Mouse (Mus musculus) left cerebral cortex, postnatal 4 days (tissue): Measurements from ENCODE around the gene Slc2a1. TPM values are rescaled to one million over a fixed set of nuclear protein-coding genes. Genes with fewer than 3 reads are reported as not detected.

Experiments used
- DNase-seq: peaks from one replicate; pipeline ENCODE4 v3.0.0-alpha.2; 2022
- intact Hi-C: fragments of 180-260 bp; cut with DNase I; formaldehyde crosslinking; loops from one replicate; pipeline ENCODE4 v1.15.1; 2025
- total RNA-seq, 2 experiments: library from RNA; stranded (reverse); gene quantifications; 2 replicates each; pipeline ENCODE4 v1.2.3; 2021

Slc2a1 gene
- total RNA-seq, 2 experiments from 2014 or later = 33.5 to 34.1 TPM

DNA sequence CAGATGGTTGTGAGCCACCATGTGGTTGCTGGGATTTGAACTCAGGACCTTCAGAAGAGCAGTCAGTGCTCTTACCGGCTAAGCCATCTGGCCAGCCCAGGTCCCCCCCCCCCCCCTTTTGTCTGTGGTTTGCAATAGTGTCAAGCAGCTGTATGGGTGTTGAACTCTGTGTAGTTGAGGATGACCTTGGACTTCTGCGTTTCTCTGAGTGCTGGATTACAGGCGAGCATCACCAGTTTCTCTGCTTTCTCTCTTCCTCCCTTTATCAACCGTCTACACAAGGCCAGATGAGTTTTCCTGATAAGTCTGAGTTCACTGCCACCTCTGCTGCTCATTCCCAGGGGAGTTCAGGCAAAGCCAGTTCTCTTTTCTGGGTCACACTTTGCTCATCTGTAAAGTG lies 11.1 kb upstream of the Slc2a1 start:
- intact Hi-C loops = no loop called here
- no peak for DNase-seq

DNA sequence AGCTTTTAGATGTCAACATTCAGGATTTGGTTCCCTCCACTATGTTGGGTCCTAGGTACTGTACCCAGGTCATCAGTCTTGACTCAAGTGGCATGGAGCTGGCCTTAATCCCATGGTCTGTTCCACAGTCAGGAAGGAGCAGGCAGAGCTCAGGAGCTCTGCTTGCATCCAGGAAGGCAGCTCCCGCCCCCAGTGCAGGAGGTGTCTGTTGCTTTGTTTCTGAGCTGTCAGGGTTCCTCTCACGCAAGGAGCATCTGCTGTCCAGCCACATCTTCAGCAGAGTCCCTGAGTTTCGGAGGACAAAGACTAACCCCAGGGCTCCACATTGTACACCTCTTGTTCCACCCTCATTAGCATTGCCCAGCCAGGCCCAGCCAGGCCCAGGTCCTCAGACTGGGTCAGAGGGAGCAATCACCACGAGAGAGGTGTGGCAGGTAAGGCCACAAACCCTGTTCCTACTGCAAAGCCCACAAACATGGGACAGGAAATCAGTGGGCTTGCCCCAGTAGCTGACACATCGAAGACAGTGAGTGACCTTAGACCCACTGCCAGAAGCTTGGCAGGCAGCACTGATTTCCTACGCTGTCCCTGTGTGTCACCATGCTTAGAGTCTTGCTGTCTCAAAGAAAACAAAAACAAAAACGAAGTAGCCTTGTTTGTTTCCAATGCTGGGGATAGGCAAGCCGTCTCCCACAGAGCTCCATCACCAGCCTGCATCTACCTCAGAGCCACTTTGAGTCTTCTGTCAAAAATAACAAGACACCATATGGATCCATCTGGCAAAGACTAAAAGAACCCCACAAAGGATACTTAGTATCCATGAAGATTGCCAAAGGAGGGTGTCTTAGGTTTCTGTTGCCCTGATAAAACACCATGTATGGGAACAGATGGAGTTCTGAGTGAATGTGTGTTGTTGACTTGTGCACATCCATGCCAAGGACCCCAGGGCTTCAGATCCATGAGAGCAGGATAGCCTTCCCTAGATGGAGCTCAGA lies 10.0 kb upstream of the Slc2a1 start:
- no peak for DNase-seq
- intact Hi-C loops = no loop called here

DNA sequence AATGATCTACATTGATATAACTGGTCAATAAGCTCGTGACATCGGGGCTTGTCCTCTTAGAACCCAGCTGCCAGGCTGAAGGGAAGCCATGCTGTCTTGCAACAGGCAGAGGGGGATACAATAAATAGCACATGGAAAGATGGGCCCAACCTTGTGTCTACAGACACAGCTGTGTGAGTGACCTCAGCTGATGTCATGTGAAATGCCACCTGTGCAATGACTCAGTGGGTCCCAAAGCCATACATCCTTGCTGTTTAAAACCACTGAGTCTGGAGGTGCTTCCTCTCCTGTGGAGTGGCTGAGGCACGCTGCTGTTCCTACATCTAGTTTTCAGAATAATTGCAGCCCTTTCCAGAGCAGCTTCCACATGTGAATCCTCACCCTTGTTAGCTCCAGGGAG lies 7.1 kb upstream of the Slc2a1 start:
- intact Hi-C loops = no loop called here
- DNase-seq = no peak

DNA sequence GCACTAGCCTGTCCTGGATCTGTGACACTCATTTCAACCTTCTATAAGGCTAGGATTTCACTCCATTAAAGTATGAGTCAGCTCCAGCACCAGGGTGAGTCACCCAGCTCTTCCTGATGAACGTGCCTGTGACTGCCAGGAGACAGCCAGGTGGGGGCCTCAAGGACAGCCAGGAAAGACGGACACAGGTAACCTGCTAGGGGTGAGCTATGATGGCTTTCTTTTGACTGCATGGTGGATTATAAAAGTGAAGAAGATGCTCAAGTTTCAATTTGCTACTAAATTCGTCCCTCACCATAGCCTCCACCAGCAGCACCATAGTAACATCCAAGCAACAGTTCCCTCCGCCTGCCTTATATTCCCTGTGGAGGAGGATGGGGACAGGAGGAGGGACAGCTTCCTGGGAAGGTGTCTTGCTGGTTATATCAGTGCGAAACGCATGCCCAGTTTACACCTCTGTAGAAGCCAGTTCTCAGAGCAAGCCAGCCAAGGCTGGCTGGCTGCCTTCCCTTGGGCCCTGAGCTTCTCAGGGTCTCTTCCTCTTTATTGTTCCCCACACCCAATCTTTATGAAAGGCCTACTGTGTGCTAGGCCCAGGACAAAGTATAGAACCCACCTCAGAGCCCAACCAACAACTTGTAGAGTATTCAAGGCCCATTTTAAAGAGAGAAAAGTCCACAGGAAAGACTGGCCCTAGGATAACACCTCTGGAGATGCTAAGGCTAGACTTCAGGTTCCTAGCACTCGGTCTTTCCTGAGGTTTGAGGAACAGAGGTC lies 6.0 kb upstream of the Slc2a1 start:
- intact Hi-C loops = no loop called here
- DNase-seq = no peak

DNA sequence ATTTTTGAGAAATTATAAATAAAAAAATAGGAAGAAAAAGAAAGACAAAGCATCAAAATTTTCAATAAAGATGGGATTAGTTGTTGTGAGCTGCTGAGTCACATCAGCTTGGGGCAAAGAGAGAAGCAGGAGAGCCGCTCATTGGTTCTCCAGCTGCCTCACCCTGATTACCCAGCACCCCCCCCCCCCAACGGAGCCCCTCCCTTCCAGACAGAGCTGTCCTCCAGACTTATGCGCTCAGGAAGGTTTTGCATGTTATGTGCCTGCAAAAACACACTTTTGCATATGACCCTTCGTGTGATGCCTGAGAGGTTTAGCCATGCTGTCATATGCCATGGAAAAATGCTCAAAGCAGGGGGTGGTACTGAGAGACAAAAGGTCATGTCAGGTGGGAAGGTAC lies 3.7 kb upstream of the Slc2a1 start:
- DNase-seq = no peak
- intact Hi-C loops = no loop called here

DNA sequence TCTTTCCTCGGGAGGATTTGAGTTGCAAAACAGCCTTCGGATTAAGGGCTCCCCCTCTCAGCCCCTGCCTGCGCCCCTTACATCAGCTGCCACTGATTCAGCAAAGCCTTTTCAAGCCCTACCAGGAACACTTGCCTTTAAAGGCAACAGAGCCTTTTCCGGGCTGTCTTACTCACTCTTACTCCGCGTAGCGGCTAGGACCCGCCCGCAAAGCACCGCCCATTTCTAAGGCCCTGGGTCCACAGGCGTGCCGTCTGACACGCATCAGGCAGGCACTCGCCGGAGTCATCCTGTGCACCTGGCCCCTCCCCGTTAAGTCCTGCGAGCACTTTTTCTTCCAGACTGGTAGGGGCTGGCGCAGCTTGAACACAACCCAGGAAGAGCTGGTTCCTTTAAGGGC lies 2.8 kb upstream of the Slc2a1 start:
- no peak for DNase-seq
- intact Hi-C loops = no loop called here

DNA sequence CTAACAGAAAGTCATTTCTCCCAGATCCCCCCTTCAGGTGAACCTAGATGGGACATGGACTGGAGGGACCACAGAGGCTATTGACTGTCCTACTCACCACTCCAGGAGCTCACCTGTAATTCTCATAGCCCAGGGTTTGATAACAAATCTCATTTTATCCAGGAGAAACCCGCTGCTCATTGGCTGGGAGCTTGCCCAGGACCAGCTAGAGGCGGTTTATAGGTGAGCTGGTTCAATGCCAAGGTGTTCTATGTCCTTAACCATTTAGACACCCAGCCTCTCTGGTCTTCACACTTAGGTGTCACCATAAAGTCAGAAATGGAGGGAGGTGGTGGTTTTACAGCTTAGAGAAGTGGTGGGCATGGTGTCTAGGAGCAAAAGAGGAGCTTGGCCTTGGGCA lies 644 bp upstream of the Slc2a1 start:
- intact Hi-C loops = no loop called here

DNA sequence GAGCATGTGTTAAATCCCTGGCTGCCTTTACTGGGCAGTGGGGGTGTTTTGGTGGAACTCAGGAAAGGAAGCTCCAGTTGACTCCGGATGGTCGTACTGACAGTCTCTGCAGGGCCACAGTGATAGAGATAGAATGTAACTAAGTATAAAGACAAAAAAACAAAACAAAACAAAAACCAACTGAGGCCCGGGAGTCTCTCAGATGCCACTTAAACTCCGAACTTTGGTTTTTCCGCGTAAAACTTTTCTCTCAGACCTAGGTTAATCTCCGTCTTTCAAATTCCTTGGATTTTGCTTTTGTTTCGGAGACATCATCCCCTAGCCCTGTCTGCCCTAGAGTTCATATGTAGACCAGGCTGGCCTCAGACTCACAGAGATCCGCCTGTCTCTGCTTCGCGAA lies 1.1 kb downstream of the Slc2a1 start:
- DNase-seq = no peak
- intact Hi-C loops = no loop called here

More for the DNA sequence above, 644 bp upstream of the Slc2a1 start:
- no peak for DNase-seq

DNA sequence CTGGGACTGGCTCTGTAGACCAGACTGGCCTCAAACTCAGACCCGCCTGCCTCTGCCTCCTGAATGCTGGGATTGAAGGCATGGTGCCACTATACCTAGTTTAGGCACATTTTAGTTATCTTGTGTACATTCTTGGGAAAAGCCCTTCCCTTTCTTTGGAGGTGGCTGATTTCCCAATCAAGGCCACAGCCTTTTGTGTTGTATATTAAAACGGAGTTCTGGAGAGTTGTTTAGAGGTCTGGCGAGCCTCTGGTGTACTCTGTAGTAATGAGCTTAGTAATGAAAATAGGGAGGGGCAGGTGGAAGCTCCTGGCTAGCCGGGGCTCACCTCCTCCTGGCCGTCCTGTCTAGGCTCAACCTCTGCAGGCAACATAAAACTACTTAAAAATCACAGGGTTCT lies 2.0 kb downstream of the Slc2a1 start:
- intact Hi-C loops = no loop called here
- no peak for DNase-seq

DNA sequence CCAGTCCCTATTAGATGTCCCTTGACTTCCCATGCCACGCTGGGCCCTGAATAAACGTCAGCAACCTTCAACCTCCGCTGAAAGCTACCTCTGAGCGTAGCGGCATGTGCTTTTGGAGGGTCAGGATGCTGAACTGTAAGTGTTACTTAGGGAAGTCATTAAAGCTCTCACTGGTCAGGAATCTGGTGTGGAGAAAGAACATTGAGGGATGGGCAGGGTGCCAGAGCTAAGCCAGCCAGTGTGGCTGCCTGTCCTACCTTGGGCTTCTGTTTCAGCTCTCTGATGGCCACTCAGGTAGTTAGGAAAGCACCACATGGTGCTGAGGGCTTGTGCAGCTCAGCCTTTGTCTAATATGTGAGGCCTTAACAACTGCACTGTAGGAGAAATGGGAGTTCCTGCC lies 2.9 kb downstream of the Slc2a1 start:
- intact Hi-C loops = no loop called here
- DNase-seq = no peak

DNA sequence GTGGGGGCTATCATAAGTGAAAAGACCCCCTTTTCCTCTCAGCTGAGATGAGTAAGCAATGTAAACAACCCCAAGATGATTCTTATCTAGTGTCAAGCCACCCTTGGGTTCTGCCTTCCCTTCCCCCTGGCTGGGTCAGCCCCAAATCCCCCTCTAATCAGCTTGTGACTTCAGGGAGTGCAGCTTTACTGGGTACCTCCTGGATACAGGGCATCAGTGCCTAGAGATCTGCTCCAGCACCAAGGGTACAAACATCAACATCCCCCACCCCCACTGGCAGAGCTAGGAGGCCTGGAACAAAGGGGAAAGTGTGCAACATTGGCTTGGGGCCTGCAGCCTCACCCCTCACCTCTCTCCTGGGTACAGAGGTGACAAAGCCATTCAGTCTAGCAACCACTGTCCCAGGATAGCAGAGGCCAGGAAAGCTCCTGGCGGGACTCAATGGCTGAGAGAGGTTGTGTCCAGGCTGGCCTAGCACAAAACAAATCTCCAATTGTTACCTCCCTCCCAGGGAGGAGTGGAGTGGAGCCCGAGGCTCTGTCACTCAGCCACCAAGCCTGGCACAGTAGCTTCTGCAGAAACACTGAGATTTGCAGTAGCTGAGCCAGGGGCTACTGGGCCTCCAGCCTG lies 3.9 kb downstream of the Slc2a1 start:
- peak; percentile 11 for DNase-seq
- intact Hi-C loops = no loop called here

DNA sequence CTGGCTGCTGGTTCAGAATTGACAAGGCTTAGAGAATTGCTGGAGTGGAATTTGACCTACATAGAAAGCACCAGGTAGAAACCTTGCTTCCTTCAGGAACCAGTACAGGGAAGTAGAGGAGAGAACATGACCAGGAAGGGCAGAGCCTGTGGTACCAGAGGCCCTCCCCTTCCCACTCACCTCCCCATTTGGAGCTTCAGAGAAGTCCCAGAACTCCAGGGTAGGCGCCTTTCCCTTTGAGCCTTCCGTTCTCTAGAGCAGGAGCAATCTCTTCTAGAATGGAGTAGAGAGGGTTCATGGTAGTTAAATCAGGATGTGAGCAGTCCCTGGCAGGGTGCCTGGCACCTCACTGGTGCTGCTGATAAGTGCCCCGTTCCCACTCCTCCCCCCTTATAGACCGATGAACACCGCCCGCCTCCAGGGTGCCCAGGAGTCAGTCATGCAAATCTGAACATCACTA lies 7.1 kb downstream of the Slc2a1 start:
- intact Hi-C loops = no loop called here
- DNase-seq = no peak

DNA sequence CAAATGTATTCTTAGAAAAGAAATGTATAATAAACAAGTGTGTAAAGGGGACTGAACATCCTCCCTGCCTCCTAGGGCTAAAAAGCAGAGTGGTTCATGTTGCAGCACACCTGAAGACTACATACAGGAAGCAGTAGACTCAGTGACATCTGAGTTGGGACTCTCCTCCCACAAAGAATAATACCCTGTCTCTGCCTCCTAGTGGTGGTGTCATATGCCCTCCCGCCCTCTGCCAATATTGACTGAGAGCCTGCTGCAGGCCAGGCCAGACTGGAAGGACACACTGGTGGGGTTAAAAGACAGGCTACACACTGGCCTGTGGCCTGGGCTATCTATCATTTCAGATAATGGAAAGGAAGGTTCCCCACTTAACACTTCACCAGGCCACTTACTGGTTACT lies 7.8 kb downstream of the Slc2a1 start:
- intact Hi-C loops = no loop called here
- no peak for DNase-seq

DNA sequence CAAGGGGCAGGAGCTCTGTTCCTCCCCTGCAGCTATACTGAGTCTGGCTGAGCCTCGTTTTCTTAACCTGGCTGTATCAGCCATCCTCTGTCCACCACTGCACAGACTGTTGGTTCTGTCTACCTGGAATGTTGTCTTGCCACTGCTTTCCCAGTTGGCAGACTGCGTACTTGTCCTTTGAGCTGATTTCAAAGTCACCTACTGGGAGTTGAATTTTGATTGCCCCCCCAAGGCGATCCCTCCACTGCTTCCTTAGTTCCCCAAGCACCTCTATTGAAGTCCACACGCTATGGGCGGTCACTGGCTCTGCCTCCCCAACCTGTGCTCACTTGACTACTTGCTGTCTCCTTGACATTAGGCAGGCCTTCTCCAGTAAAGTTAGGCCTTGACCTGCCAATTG lies 9.1 kb downstream of the Slc2a1 start:
- no peak for DNase-seq
- intact Hi-C loops = no loop called here

DNA sequence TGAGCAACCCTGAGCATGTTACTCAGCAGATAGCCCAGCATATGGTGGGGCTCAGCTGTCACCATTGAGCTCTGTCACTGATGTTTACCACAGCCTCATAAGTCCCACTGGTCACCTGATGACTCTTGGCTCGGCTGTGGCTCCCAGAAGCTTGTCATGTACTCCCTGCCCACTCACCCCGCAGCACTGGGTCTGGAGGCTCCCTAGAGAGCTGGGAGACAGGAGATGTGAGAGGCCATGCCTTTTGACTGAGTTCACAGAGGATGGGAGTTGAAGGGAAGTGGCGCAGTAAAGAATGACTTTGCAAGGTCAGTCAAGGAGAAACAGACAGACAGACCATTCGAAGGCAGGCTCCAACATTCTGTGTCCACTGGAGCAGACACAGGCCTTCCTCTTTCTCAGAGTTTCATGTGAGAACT lies 10.2 kb downstream of the Slc2a1 start:
- DNase-seq = no peak
- intact Hi-C loops = no loop called here

DNA sequence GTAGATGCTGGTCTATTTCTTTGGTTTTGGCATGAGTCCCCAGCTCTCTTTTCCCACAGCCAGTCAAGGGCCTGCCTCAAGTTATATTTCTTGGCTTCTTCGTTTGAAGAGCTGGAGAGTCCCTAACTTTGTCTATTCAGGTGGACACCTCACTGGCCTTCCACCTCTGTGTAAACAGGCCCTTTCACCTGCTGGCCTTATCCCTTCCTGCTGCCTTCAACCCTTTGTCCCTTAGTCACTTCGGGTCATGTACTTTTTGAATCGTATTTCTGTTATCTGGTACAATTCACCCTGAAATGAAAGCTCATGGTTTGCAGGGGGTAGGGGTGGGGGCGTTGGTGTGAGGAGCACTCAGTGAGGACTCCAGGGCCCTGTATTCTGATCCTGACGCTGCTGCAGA lies 10.8 kb downstream of the Slc2a1 start:
- no peak for DNase-seq
- intact Hi-C loops = no loop called here

DNA sequence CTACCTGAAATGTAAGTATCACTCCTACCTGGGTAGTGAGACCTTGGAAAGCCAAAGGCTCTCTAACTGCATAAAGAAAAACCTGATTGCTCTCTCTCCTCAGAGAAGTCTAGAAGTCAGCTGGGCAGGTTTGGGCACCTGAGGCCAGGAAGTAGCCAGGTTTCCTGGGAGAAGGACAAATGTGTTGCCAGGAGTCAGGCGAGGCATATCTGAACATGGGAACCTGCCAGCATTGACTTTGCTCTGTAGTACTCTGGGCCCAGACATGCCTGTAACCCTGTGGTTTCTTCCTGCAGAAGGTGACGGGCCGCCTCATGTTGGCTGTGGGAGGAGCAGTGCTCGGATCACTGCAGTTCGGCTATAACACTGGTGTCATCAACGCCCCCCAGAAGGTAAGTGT lies 11.6 kb downstream of the Slc2a1 start:
- no peak for DNase-seq
- intact Hi-C loops = no loop called here

DNA sequence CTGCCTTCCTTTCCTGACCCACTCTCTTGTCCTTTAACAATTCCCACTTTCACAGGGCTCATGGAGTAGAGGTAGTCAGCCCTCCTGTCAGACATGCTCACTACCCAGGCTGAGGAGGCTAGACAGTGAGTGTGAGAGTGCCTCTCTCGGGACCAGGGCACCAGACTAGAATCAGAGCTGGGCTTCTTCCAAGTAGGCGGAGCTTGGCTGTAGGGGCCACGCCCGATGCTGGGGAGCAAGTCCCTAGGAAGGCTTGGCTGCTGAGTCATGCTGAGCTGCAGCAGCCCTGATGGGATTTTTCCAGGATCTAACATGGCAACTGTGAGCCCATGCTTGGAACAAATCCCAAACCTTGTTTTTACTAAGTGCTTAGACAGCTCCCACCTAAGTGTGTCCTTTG lies 12.7 kb downstream of the Slc2a1 start:
- peak; percentile 48 for DNase-seq
- intact Hi-C loops = no loop called here

DNA sequence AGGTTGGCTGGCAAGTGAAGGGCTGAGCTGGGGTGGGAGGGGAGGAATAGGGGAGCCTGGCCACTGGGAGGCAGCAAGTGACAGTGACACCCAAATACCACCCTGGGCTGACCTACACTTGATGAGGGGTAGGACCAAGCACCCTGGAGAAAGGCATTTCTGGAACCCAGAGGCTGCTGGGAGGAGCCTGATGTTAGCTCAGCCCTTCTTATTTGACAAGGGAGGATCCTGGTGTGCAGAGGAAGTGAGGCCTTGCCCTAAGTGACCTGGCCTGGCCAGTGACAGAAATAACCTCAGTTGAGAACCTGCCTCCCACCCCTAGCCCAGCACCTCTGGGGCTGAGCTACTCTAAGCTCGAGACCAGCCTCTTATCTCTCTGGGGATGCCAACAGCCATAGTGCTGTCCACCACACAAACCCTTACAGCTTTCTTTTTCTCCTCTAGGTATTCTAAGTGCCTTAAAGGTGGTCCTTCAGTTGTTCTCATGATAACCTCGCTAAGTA lies 16.3 kb downstream of the Slc2a1 start:
- intact Hi-C loops = no loop called here
- no peak for DNase-seq

DNA sequence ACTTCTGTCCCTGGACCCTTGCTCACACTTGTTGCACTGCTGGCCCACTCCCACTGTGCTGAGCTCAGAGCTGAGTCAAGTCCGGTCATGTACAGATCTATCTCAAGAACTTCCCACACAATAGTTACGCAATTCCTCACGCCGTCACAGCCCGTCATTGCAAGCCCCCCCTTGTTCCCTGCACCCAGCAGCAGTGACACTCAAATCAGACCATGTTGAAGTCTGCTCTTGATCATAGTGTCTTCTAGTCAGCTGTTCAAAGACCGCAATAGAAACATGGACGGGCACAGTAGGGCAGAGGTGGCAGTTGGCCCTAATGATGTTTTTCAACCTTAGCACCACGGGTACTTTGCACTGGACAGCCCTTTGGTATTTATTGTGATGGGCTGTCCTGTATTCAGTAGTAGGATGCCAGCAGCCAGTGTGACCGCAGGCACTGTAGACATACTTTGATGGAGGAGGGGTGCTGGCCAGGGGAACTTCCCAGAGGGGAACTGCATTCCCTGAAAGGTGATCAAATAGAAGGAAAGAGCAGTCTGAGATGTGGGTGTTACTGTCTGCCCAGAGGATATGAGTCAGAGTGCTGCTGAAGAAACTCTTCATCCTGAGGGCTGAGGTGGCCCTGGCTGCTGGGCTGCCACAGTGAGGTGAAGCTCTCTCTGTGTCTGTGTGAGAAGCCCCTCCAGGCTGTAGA lies 17.2 kb downstream of the Slc2a1 start:
- DNase-seq = no peak
- intact Hi-C loops = no loop called here

DNA sequence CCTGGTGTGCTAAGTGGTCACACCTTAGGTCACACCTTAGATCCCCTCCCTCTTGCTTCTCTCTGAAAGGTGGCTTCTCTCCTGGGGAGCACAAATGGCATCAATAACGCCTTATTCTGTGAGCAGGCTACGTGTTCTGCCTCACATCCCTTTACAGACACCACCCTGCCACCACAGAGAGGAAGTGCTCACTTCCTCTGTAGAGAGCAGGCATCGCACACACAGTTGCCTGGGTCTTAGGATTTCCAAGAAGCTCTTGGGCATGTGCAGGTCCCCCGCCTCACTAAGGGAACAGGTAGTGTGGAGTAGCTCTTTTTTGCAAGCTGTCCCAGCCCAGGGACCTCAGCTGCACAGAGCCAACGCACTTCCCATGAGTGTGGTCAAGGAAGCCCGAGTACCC lies 18.7 kb downstream of the Slc2a1 start:
- intact Hi-C loops = no loop called here
- DNase-seq = no peak
